Mouse (Mus musculus): Measurements from ENCODE around the gene Taf15. TPM values are rescaled to one million over a fixed set of nuclear protein-coding genes. Genes with fewer than 3 reads are reported as not detected.
A peak's percentile ranks its signal among the peaks of the same experiment; 100 is the strongest.

The Taf15 gene
- polyA plus RNA-seq, 1 experiment, result 21.1 TPM

- TF ChIP-seq TAL1 (IDR thresholded peaks at IDR 0.05; ENCODE audit: low read length) (no peak), GATA1 (IDR thresholded peaks at IDR 0.05; ENCODE audit: low read length) (no peak)
- Histone ChIP-seq H3K36me3 (ENCODE audit: control insufficient read depth) (no peaks in the 10 kb centered on the region), H3K9me3 (ENCODE audit: control insufficient read depth, low read length) (no peaks in the 10 kb centered on the region), H3K4me3 (replicated peaks) (no peak overlapping the region), H3K4me1 (ENCODE audit: control insufficient read depth) (peaks cover 18% of the 10 kb centered on the region), H3K27me3 (ENCODE audit: control insufficient read depth) (peaks cover 23% of the 10 kb centered on the region)
These were observed 21.6 kb upstream of the Taf15 start for GRCm38 (mm10) chr11:83451281-83451680.

- TF ChIP-seq GATA1 (IDR thresholded peaks at IDR 0.05; ENCODE audit: low read length) (no peak), TAL1 (IDR thresholded peaks at IDR 0.05; ENCODE audit: low read length) (no peak)
- Histone ChIP-seq H3K4me1 (ENCODE audit: control insufficient read depth) (peaks cover 15% of the 10 kb centered on the region), H3K9me3 (ENCODE audit: control insufficient read depth, low read length) (no peaks in the 10 kb centered on the region), H3K27me3 (ENCODE audit: control insufficient read depth) (peaks cover 7% of the 10 kb centered on the region; the same call in 1 of the 2 replicates), H3K36me3 (ENCODE audit: control insufficient read depth) (no peaks in the 10 kb centered on the region), H3K4me3 (replicated peaks) (no peak overlapping the region)
These were observed 18.3 kb upstream of the Taf15 start for GRCm38 (mm10) chr11:83454548-83454947.

- TF ChIP-seq TAL1 (IDR thresholded peaks at IDR 0.05; ENCODE audit: low read length), result no peak
- Histone ChIP-seq H3K36me3 (ENCODE audit: control insufficient read depth) (no peaks in the 10 kb centered on the region), H3K9me3 (ENCODE audit: control insufficient read depth, low read length) (no peaks in the 10 kb centered on the region), H3K27me3 (ENCODE audit: control insufficient read depth) (peaks cover 14% of the 10 kb centered on the region), H3K4me3 (replicated peaks) (no peak overlapping the region), H3K4me1 (ENCODE audit: control insufficient read depth) (peaks cover 15% of the 10 kb centered on the region)
These were observed 17.3 kb upstream of the Taf15 start for GRCm38 (mm10) chr11:83455608-83456007.

- TF ChIP-seq TAL1 (IDR thresholded peaks at IDR 0.05; ENCODE audit: low read length) (no peak), GATA1 (IDR thresholded peaks at IDR 0.05; ENCODE audit: low read length) (no peak)
- Histone ChIP-seq H3K36me3 (ENCODE audit: control insufficient read depth) (no peaks in the 10 kb centered on the region), H3K4me1 (ENCODE audit: control insufficient read depth) (peaks cover 15% of the 10 kb centered on the region), H3K9me3 (ENCODE audit: control insufficient read depth, low read length) (no peaks in the 10 kb centered on the region; the same call in 1 of the 2 replicates), H3K27me3 (ENCODE audit: control insufficient read depth) (peaks cover 29% of the 10 kb centered on the region), H3K4me3 (replicated peaks) (no peak overlapping the region)
These were observed 15.6 kb upstream of the Taf15 start for GRCm38 (mm10) chr11:83457257-83457656.

GRCm38 (mm10) chr11:83457912-83458601 is 14.8 kb upstream of the Taf15 start:
- H3K27me3 ChIP-seq (ENCODE audit: control insufficient read depth), result peaks cover 37% of the 10 kb centered on the region
- no peak overlapping the region for H3K4me3 ChIP-seq (replicated peaks)
- H3K36me3 ChIP-seq (ENCODE audit: control insufficient read depth), result no peaks in the 10 kb centered on the region
- TF ChIP-seq TAL1 (IDR thresholded peaks at IDR 0.05; ENCODE audit: low read length) (no peak), GATA1 (IDR thresholded peaks at IDR 0.05; ENCODE audit: low read length) (no peak)
- peaks cover 18% of the 10 kb centered on the region for H3K4me1 ChIP-seq (ENCODE audit: control insufficient read depth)
- H3K9me3 ChIP-seq (ENCODE audit: control insufficient read depth, low read length), result no peaks in the 10 kb centered on the region; the same call in 1 of the 2 replicates

GRCm38 (mm10) chr11:83461462-83462027 is 11.3 kb upstream of the Taf15 start:
- H3K36me3 ChIP-seq (ENCODE audit: control insufficient read depth), result no peaks in the 10 kb centered on the region
- no peaks in the 10 kb centered on the region; the same call in 1 of the 2 replicates for H3K9me3 ChIP-seq (ENCODE audit: control insufficient read depth, low read length)
- no peak overlapping the region for H3K4me3 ChIP-seq (replicated peaks)
- H3K27me3 ChIP-seq (ENCODE audit: control insufficient read depth), result peaks cover 72% of the 10 kb centered on the region
- peaks cover 4% of the 10 kb centered on the region for H3K4me1 ChIP-seq (ENCODE audit: control insufficient read depth)
- TF ChIP-seq GATA1 (IDR thresholded peaks at IDR 0.05; ENCODE audit: low read length) (no peak), TAL1 (IDR thresholded peaks at IDR 0.05; ENCODE audit: low read length) (no peak)

- no peaks in the 10 kb centered on the region; the same call in 1 of the 2 replicates for H3K9me3 ChIP-seq (ENCODE audit: control insufficient read depth, low read length)
- H3K4me1 ChIP-seq (ENCODE audit: control insufficient read depth), result peaks cover 4% of the 10 kb centered on the region
- no peaks in the 10 kb centered on the region for H3K36me3 ChIP-seq (ENCODE audit: control insufficient read depth)
- peak within 1 kb of the TSS; percentile 49 for H3K4me3 ChIP-seq (replicated peaks)
- peaks cover 82% of the 10 kb centered on the region for H3K27me3 ChIP-seq (ENCODE audit: control insufficient read depth)
- TF ChIP-seq GATA1 (IDR thresholded peaks at IDR 0.05; ENCODE audit: low read length) (no peak), TAL1 (IDR thresholded peaks at IDR 0.05; ENCODE audit: low read length) (no peak)
These were observed 10.1 kb upstream of the Taf15 start, which contains the start of gene Mmp28 for GRCm38 (mm10) chr11:83462711-83463244. Gene Mmp28 (minus strand): TSS chr11:83463071.

- Histone ChIP-seq H3K4me3 (replicated peaks) (no peak overlapping the region), H3K36me3 (ENCODE audit: control insufficient read depth) (no peaks in the 10 kb centered on the region), H3K27me3 (ENCODE audit: control insufficient read depth) (peaks cover 80% of the 10 kb centered on the region), H3K9me3 (ENCODE audit: control insufficient read depth, low read length) (no peaks in the 10 kb centered on the region; the same call in 1 of the 2 replicates), H3K4me1 (ENCODE audit: control insufficient read depth) (peaks cover 4% of the 10 kb centered on the region)
- TF ChIP-seq GATA1 (IDR thresholded peaks at IDR 0.05; ENCODE audit: low read length), result no peak
- no peak for TF ChIP-seq TAL1 (IDR thresholded peaks at IDR 0.05; ENCODE audit: low read length)
These were observed 6.9 kb upstream of the Taf15 start for GRCm38 (mm10) chr11:83465976-83466375.

GRCm38 (mm10) chr11:83467120-83467652 is 5.7 kb upstream of the Taf15 start:
- no peak overlapping the region for H3K4me3 ChIP-seq (replicated peaks)
- H3K27me3 ChIP-seq (ENCODE audit: control insufficient read depth), result peaks cover 68% of the 10 kb centered on the region
- H3K4me1 ChIP-seq (ENCODE audit: control insufficient read depth), result peaks cover 13% of the 10 kb centered on the region
- TF ChIP-seq GATA1 (IDR thresholded peaks at IDR 0.05; ENCODE audit: low read length) (no peak), TAL1 (IDR thresholded peaks at IDR 0.05; ENCODE audit: low read length) (no peak)
- no peaks in the 10 kb centered on the region for H3K36me3 ChIP-seq (ENCODE audit: control insufficient read depth)
- H3K9me3 ChIP-seq (ENCODE audit: control insufficient read depth, low read length), result no peaks in the 10 kb centered on the region; the same call in 1 of the 2 replicates
